Mouse (Mus musculus) CH12.LX (cell line): ENCODE data around the gene Clk1.

Experiments used
- CHD2 ChIP-seq: IDR thresholded peaks from 2 replicates; pipeline ENCODE4 v1.6.1; 2011; ENCODE audit warnings: low read length, improper control_type of control experiment
- CTCF ChIP-seq, 2 experiments: IDR thresholded peaks in 1 of 2; conservative IDR thresholded peaks in 1 of 2; 2 replicates each; pipeline ENCODE4 v1.5.1; 2011 to 2012; ENCODE audit warnings: low read depth in 2 of 2, low read length in 2 of 2, improper control_type of control experiment in 1 of 2, inconsistent platforms in 1 of 2, mild to moderate bottlenecking in 1 of 2, moderate library complexity in 1 of 2
- JUND ChIP-seq: conservative IDR thresholded peaks from 2 replicates; pipeline ENCODE4 v1.6.1; 2011; ENCODE audit warnings: low read depth, low read length, improper control_type of control experiment
- MAFK ChIP-seq: IDR thresholded peaks from 2 replicates; pipeline ENCODE4 v1.6.1; 2011; ENCODE audit warnings: low read length, improper control_type of control experiment; ENCODE audit not compliant: insufficient replicate concordance
- MYC ChIP-seq: IDR thresholded peaks from 2 replicates; pipeline ENCODE4 v1.6.1; 2011; ENCODE audit warnings: low read depth, mild to moderate bottlenecking, improper control_type of control experiment, low read length
- POLR2A ChIP-seq: IDR thresholded peaks from 2 replicates; pipeline ENCODE4 v1.6.1; 2011; ENCODE audit warnings: low read depth, mild to moderate bottlenecking, improper control_type of control experiment, low read length
- RAD21 ChIP-seq: IDR thresholded peaks from 2 replicates; pipeline ENCODE4 v1.6.1; 2011; ENCODE audit warnings: low read depth, mild to moderate bottlenecking, low read length, improper control_type of control experiment, moderate library complexity

GRCm38 (mm10) chr1:58460566-58460965, 36.7 kb upstream of the Clk1 start:
- no peak for TF ChIP-seq CTCF (conservative IDR thresholded peaks at IDR 0.05 in 1 of 2, IDR thresholded peaks at IDR 0.05 in 1 of 2; ENCODE audit: low read depth in 2 of 2, low read length in 2 of 2)
- TF ChIP-seq JUND, result no peak
- TF ChIP-seq POLR2A, result no peak; the same call in none of the 2 replicates
- no peak for TF ChIP-seq MYC
- TF ChIP-seq MAFK, result no peak
- TF ChIP-seq RAD21, result no peak
- no peak for TF ChIP-seq CHD2
